Mouse (Mus musculus) hindbrain, embryonic 16.5 days (tissue): ENCODE measurements at regions not wholly inside any gene's neighbourhood (a gene's known extent, or its start where the extent isn't known, plus 50 kb on each side); places are given as distances from the start of the nearest gene placed in this dataset.

Experiments
- ATAC-seq: fragments of 200-750 bp; cut with Nextera tagmentation; 2 replicates; pipeline ENCODE4 v1.8.0; 2017; ENCODE audit warnings: moderate TSS enrichment, moderate library complexity
- H3K27ac ChIP-seq: fragments of 300-500 bp; sonication (generic); 2 replicates; pipeline ENCODE4 v1.5.1; 2014; ENCODE audit warnings: low read depth, mild to moderate bottlenecking, control low read depth, low read length, moderate library complexity
- H3K27me3 ChIP-seq: fragments of 300-500 bp; sonication (generic); replicated peaks from 2 replicates; pipeline ENCODE4 v1.6.1; 2014; ENCODE audit warnings: low read length; ENCODE audit not compliant: control insufficient read depth, insufficient read depth
- H3K36me3 ChIP-seq: fragments of 300-500 bp; sonication (generic); 2 replicates; pipeline ENCODE4 v1.6.1; 2014; ENCODE audit warnings: mild to moderate bottlenecking, low read length, moderate library complexity, mixed read lengths; ENCODE audit not compliant: control insufficient read depth, insufficient read depth
- H3K4me1 ChIP-seq: fragments of 300-500 bp; sonication (generic); 2 replicates; pipeline ENCODE4 v1.6.1; 2014; ENCODE audit warnings: low read depth, low read length; ENCODE audit not compliant: control insufficient read depth, insufficient read depth
- H3K4me2 ChIP-seq: fragments of 300-500 bp; sonication (generic); 2 replicates; pipeline ENCODE4 v1.6.1; 2014; ENCODE audit warnings: mild to moderate bottlenecking, low read length, control low read depth, moderate library complexity
- H3K4me3 ChIP-seq: fragments of 300-500 bp; sonication (generic); 2 replicates; pipeline ENCODE4 v1.5.1; 2014; ENCODE audit warnings: mild to moderate bottlenecking, low read length, control low read depth, moderate library complexity
- H3K9ac ChIP-seq: fragments of 300-500 bp; sonication (generic); 2 replicates; pipeline ENCODE4 v1.6.1; 2014; ENCODE audit warnings: low read depth, mild to moderate bottlenecking, control low read depth, low read length, moderate library complexity
- H3K9me3 ChIP-seq: fragments of 300-500 bp; sonication (generic); 2 replicates; pipeline ENCODE4 v1.6.1; 2014; ENCODE audit warnings: mild to moderate bottlenecking, low read length, moderate library complexity; ENCODE audit not compliant: control insufficient read depth
- WGBS: fragments of 180-500 bp; shearing (Covaris S2); extraction: QIAGEN DNeasy Blood & Tissue Kit; methylation state at CpG from one replicate; pipeline ENCODE4 v1.1.7; 2014; 5-methylcytosine and 5-hydroxymethylcytosine counted together

DNA sequence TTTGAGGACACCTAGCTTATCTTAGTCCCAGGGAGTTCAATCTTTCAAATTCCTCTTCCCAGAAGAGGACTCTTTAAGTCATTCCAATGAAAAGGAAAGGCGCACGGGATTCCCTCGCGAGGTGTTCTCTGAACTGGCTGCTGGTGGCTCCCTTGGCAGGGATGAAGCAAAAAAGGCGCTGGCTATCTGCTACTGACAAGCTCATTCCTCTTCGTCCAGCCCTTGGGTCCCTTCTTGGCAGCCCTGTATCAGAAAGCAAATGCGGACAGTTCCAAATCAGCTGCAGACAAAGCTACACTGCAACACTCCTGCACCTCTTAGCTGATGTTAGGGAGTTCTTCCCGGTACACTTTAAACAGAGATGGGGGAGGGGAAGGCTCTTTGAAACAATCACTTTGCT is 155.4 kb downstream of the Ifng start:
- Histone ChIP-seq H3K9me3 (no peaks in the 10 kb centered on the region), H3K9ac (no peak overlapping the region), H3K27me3 (no peaks in the 10 kb centered on the region), H3K4me1 (no peaks in the 10 kb centered on the region), H3K36me3 (no peaks in the 10 kb centered on the region), H3K4me3 (no peak overlapping the region), H3K27ac (no peak overlapping the region), H3K4me2 (no peak overlapping the region)
- no peak for ATAC-seq
- 52% methylated on average over 8 of the region's 8 CpGs for WGBS

- 62% methylated on average over 4 of the region's 4 CpGs for WGBS
- Histone ChIP-seq H3K4me3 (no peak overlapping the region), H3K9me3 (no peaks in the 10 kb centered on the region), H3K9ac (no peak overlapping the region), H3K27me3 (no peaks in the 10 kb centered on the region), H3K4me1 (no peaks in the 10 kb centered on the region), H3K36me3 (no peaks in the 10 kb centered on the region), H3K27ac (no peak overlapping the region), H3K4me2 (no peak overlapping the region)
- no peak for ATAC-seq
These were observed 157.7 kb downstream of the Ifng start for GRCm38 (mm10) chr10:118598497-118598896.

GRCm38 (mm10) chr10:118599197-118599596 is 158.4 kb downstream of the Ifng start:
- Histone ChIP-seq H3K9me3 (no peaks in the 10 kb centered on the region), H3K4me1 (no peaks in the 10 kb centered on the region), H3K4me3 (no peak overlapping the region), H3K36me3 (no peaks in the 10 kb centered on the region), H3K27ac (no peak overlapping the region), H3K4me2 (no peak overlapping the region), H3K9ac (no peak overlapping the region), H3K27me3 (no peaks in the 10 kb centered on the region)
- no peak for ATAC-seq
- WGBS, result 81% methylated on average over 5 of the region's 5 CpGs

GRCm38 (mm10) chr10:118599610-118600009 is 158.8 kb downstream of the Ifng start:
- H3K4me3 ChIP-seq, result no peak overlapping the region
- no peaks in the 10 kb centered on the region for H3K9me3 ChIP-seq
- H3K4me2 ChIP-seq, result no peak overlapping the region
- no peaks in the 10 kb centered on the region for H3K36me3 ChIP-seq
- no peaks in the 10 kb centered on the region for H3K27me3 ChIP-seq
- 90% methylated on average over 4 of the region's 4 CpGs for WGBS
- no peak overlapping the region for H3K27ac ChIP-seq
- no peak for ATAC-seq
- no peak overlapping the region for H3K9ac ChIP-seq
- H3K4me1 ChIP-seq, result no peaks in the 10 kb centered on the region

GRCm38 (mm10) chr10:118602922-118603321 is 162.1 kb downstream of the Ifng start:
- Histone ChIP-seq H3K36me3 (no peaks in the 10 kb centered on the region), H3K9me3 (no peaks in the 10 kb centered on the region), H3K4me1 (no peaks in the 10 kb centered on the region), H3K9ac (no peak overlapping the region), H3K27me3 (no peaks in the 10 kb centered on the region), H3K27ac (no peak overlapping the region), H3K4me3 (no peak overlapping the region), H3K4me2 (no peak overlapping the region)
- 77% methylated on average over 4 of the region's 4 CpGs for WGBS
- ATAC-seq, result no peak

DNA sequence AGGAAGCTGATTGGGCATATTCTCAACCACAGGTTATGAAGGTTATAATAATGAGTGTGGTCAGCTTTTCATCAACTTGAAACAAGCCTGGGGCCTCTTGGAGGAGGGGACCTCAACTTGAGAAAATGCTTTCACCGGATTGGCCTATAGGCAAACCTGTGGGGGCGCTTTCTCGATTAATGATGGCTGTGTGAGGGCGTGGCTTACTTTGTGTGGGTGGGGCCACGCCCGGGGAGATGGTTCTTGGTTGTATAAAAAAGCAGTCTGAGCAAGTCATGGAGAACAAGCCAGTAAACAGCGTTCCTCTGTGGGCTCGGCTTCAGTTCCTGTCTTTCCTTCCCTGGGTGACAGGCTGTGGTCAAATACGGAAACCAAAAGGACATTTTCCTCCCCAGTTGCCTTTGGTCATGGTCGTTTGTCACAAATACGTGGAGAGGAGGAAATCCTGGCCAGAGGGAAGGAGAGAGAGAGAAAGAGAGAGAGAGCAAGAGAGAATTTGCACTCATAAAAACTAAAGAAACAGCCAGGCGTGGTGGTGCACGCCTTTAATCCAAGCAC is 163.1 kb downstream of the Ifng start:
- Histone ChIP-seq H3K4me1 (no peaks in the 10 kb centered on the region), H3K27ac (no peak overlapping the region), H3K4me2 (no peak overlapping the region), H3K27me3 (no peaks in the 10 kb centered on the region), H3K9me3 (no peaks in the 10 kb centered on the region), H3K36me3 (no peaks in the 10 kb centered on the region), H3K4me3 (no peak overlapping the region), H3K9ac (no peak overlapping the region)
- no peak for ATAC-seq
- 89% methylated on average over 13 of the region's 13 CpGs for WGBS

- no peak overlapping the region for H3K27ac ChIP-seq
- no peak overlapping the region for H3K4me3 ChIP-seq
- H3K9ac ChIP-seq, result no peak overlapping the region
- H3K4me2 ChIP-seq, result no peak overlapping the region
- H3K9me3 ChIP-seq, result no peaks in the 10 kb centered on the region
- no peaks in the 10 kb centered on the region for H3K36me3 ChIP-seq
- ATAC-seq, result no peak
- 94% methylated on average over 10 of the region's 10 CpGs for WGBS
- H3K27me3 ChIP-seq, result no peaks in the 10 kb centered on the region
- H3K4me1 ChIP-seq, result no peaks in the 10 kb centered on the region
These were observed 164.4 kb downstream of the Ifng start for GRCm38 (mm10) chr10:118605156-118605821.

DNA sequence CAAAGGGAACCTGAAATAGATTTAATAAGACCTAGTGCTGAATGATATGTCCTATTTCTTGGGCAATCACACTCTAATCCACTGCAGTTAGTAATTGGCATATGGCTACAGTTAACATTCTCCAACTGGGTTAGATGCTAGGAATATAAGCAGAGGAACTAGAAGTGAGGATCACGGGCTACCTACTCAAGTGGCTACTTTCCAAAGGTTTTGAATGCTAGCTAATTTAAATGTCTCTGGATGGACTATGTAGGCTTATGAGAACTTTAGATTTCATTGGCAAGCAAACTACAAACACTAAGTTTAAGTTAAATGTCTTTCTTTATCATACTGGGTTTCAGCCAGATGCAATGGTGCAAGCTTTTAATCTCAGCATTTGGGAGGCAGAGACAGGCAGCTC is 166.6 kb downstream of the Ifng start:
- no peaks in the 10 kb centered on the region for H3K9me3 ChIP-seq
- 100% methylated on average over 1 of the region's 1 CpGs for WGBS
- no peak overlapping the region for H3K27ac ChIP-seq
- no peak overlapping the region for H3K4me3 ChIP-seq
- no peak overlapping the region for H3K9ac ChIP-seq
- no peak overlapping the region for H3K4me2 ChIP-seq
- H3K27me3 ChIP-seq, result no peaks in the 10 kb centered on the region
- H3K4me1 ChIP-seq, result no peaks in the 10 kb centered on the region
- no peaks in the 10 kb centered on the region for H3K36me3 ChIP-seq
- no peak for ATAC-seq

DNA sequence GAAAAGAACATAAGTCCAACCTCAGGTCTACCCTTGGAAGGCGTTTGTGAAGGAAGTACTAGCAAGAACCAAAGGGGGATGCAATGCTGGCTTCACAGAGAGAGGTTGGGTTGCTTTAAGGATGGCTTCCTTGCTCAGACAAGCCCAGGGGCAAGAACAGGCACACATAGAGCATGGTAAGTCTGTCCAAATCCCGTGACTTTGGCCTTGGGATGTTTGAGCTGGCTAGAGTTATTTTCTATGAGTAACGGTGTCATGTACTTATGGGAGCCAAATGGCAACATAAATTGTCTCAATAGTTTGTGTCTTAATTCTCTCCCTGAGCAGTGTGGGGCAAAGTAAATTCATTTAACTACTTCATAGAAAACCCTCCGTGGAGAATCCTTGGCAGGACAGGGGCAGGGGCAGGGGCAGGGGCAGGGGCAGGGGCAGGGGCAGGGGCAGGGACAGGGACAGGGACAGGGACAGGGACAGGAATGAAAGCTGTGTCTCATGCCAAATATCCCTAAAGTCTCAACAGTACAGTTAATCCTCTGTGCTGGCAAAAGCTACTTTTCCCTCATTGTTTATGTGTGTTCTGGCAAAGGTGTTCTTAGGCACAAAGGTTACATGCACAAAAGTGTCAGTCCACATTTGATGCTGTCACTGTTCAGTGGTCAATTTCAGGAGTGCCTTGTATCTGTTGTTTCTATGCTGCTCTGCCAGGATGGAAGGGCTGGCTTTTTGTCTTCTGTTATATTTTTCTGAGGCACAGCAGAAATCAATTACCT is 167.7 kb downstream of the Ifng start:
- no peaks in the 10 kb centered on the region for H3K9me3 ChIP-seq
- H3K27me3 ChIP-seq, result no peaks in the 10 kb centered on the region
- ATAC-seq, result no peak
- H3K4me1 ChIP-seq, result no peaks in the 10 kb centered on the region
- H3K4me2 ChIP-seq, result no peak overlapping the region
- 71% methylated on average over 4 of the region's 4 CpGs for WGBS
- H3K27ac ChIP-seq, result no peak overlapping the region
- no peak overlapping the region for H3K4me3 ChIP-seq
- no peaks in the 10 kb centered on the region for H3K36me3 ChIP-seq
- no peak overlapping the region for H3K9ac ChIP-seq
